Mouse (Mus musculus) cerebellum, postnatal 10 days (tissue): ENCODE measurements around the gene Nudt14.
A peak's percentile ranks its signal among the peaks of the same experiment; 100 is the strongest.

Experiments used
- DNase-seq, 2 experiments: peaks; one replicate each; pipeline ENCODE4 v3.0.0; 2021; ENCODE audit warnings: mixed read lengths in 2 of 2

Gene Nudt14

DNA sequence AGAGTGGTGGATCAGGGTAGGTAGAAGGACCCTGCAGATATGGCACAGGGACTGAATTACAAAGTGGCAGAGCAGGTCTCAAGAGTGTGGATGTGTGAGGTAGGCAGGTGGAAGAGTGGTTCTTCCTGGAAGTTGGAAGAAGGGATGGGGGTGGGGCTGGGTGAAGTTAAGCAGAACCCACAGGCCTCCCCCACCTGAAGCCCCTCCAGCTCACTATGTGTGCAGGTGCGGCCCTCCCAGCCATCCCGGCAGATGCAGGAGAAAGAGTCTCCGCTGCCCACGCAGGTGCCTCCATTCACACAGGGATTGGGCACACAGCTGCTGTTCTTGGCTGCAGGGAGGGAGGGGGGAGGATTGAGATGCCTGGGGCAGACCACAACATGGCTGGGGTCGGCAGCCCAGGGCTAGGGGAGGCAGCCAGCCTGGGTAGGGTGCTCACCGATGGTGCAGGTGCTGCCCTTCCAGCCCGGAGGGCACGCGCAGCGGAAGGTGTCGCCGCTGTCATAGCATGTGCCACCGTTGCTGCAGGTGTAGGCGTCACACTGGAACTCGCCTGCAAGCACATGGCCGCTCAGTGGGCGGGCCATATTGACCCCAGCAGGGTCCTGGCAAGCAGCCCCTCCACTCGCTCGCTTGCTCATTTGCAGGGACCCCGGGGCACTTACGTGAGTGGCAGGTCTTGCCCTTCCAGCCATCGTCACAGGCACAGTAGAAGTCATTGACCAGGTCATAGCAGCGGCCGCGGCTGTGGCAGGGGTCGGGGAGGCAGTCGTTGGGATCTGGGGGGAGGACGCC lies 28.8 kb downstream of the Nudt14 start:
- DNase-seq = peak; percentile 85 to 89

- no peak for DNase-seq
Observed at GRCm38 (mm10) chr12:112911701-112912100, 30.2 kb downstream of the Nudt14 start.

DNA sequence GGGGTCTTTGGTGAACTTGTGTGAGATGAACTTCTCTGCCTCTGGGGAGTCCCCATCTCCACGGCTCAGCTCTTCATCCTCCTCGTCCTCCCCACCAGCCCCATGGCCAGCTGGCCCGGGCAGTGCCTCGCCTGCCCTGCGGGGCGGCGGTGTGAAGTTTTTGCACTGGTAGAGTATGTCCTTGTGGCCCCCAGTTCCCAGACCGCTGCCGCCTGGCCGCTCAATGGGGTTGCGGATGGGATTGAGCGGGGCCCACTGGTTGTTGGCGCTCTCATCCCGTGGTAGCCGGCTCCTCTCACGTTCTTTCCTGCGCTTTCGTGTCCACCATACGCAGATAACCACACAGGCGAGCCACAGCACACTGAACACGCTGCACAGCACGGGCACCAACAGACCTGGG lies 32.9 kb downstream of the Nudt14 start:
- DNase-seq = no peak

DNA sequence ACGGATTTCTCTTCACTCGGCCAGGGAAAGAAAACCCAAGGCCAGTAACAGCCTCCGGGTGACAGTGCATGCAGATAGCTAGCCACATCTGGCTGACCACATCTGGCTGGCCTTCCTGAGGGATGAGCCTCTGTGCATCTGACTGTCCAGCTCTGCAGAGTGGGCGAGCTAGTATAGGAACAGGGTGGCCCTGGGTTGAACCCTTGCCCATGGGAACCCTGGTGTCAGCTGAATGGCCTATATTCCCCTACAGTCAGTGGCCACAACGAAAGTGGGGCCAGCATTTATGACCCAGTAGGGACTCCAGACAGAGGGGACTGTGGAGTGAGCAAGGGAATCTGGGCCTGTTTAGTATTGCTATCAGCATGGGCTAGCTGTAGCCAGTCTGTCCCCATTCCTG lies 36.9 kb downstream of the Nudt14 start:
- no peak for DNase-seq

GRCm38 (mm10) chr12:112903941-112904340 lies 38.0 kb downstream of the Nudt14 start:
- DNase-seq = peak in 1 of 2 experiments; percentile 50

DNA sequence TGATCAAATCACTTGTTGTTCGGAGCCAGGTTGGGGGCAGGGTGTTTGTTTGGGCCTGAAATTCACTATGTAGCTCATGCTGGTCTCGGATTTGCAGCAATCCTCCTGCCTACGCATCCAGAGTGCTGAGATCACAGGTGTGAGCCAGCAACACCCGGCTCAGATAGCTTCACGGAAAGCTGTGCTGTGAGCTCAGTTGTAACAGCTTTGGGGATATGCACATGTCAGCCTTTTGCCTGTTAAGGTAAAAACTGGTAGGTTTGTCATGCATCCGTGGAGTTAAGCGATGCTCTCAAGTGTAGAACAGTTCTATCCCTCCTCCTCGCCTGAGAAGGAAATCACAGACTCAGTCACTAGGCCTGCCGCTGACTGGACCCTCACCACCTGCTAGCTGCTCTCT lies 41.3 kb downstream of the Nudt14 start:
- no peak for DNase-seq

DNA sequence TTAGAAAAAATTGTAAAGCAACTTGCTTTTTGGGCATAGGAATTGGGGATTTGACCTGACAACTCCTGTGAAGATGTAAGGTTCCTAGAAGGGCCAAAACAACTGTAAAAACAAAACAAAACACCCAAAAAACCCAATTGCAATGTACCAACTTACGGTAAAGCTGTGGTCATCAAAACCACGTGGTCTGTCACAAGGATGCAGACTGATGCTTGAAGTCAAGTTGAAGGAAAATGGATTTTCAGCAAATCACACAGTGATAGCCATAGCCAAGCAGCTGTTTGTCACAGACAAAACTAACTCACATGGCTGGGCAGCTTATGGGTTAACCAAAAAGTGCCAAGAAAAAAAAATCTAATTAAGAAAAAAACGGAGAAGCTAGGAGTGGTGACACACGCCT lies 43.0 kb downstream of the Nudt14 start:
- no peak for DNase-seq

- no peak for DNase-seq
Observed at GRCm38 (mm10) chr12:112898351-112898750, 43.6 kb downstream of the Nudt14 start.

- DNase-seq = peak; percentile 44 to 45
Observed at GRCm38 (mm10) chr12:112897522-112898212, 44.3 kb downstream of the Nudt14 start.

DNA sequence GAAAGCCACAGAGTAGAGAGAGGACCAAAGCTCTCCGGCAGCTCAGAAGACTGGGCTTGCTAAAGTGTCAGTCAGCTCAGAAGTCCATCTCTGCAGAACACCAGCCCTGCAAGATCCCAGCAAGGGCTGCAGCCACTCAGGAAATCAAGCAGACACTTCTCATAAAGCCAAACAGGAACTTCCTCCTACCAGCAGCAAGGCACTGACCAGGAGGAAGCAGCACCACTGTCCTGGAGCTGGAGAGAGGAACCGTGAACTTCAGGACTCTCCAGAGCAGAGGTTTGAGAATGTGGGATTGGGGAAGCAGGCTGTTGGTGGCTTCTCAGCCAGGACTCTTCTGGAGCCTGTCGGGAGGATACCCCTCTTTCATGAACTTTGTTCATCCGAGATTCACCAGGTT lies 47.0 kb downstream of the Nudt14 start:
- DNase-seq = no peak

GRCm38 (mm10) chr12:112894303-112894884 lies 47.5 kb downstream of the Nudt14 start:
- no peak for DNase-seq

DNA sequence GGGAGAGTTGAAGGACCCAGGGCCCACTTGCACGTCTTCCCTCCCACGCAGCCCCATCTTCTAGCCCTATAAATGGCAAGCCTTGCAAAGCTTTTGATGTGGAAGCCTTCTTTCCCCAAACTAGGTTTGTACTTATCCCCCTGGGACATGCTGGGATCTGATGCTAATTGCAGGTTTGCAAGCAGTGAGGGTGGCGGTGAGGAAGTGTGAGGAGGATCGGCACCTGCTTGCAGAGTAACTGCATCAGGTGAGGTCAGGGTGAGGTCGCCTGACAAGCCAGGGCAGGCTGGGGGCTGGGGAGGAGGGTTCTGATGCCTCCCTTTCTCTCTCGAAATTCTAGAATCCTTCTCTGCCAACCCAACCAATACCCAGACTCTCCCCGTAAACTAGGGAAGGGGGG lies 56.5 kb downstream of the Nudt14 start:
- no peak for DNase-seq
